Mouse (Mus musculus): ENCODE data around the gene Asic4.

DNA sequence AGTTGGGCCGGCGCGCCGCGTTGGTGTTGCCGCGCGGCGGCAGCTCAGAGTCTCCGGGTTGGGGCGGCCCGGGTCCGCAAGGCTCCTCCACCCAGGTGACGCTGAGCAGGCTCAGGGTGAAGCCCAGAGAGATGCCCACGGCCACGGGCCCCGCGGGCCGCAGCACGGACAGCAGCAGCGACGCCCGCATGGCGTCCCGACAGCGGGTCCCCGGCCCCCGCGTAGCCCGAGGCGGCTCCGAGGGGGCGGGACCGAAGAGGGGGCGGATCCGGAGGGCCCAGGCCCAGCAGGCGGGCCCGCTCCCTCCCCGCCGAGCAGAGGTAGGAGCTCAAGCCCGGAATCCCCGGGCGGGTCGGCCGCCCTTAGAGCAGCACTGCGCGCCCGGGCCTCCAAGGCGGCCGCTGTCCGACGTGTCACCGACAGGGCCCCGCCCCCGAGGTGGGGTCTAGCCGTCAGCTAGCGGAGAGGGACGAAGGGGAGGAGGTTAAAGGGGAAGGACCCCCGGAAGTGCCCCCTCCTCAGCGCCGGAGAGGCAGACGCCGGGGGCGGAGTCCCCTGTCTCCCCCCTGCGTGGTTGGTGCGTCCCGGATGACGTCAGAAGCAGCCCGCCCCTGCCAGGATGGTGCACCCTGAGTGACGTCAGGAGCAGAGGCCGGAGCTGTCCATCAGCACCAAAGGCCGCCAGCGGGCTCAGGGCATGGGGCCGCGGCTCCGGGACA is 28.8 kb downstream of the Asic4 start, which contains the start of the genes Chpf and Tmem198:
- TF ChIP-seq CTCF (IDR thresholded peaks at IDR 0.05; ENCODE audit: insufficient read depth, low read depth, low read length), result no peak
- TF ChIP-seq POLR2A (IDR thresholded peaks at IDR 0.05; ENCODE audit: insufficient read depth, low read depth, low read length), result peak; percentile 73
